Mouse (Mus musculus) lung, adult 2 months (tissue): ENCODE measurements around the gene Pex10.

Experiments used
- CTCF ChIP-seq: fragments of 200-500 bp; IDR thresholded peaks from 2 replicates; pipeline ENCODE4 v1.5.1; 2011; ENCODE audit warnings: mild to moderate bottlenecking, low read length, control low read depth; ENCODE audit not compliant: insufficient read depth
- POLR2A ChIP-seq: fragments of 200-500 bp; IDR thresholded peaks from 2 replicates; pipeline ENCODE4 v1.6.1; 2011; ENCODE audit warnings: low read depth, mild to moderate bottlenecking, control low read depth, low read length, borderline replicate concordance; ENCODE audit errors: extremely low read depth

DNA sequence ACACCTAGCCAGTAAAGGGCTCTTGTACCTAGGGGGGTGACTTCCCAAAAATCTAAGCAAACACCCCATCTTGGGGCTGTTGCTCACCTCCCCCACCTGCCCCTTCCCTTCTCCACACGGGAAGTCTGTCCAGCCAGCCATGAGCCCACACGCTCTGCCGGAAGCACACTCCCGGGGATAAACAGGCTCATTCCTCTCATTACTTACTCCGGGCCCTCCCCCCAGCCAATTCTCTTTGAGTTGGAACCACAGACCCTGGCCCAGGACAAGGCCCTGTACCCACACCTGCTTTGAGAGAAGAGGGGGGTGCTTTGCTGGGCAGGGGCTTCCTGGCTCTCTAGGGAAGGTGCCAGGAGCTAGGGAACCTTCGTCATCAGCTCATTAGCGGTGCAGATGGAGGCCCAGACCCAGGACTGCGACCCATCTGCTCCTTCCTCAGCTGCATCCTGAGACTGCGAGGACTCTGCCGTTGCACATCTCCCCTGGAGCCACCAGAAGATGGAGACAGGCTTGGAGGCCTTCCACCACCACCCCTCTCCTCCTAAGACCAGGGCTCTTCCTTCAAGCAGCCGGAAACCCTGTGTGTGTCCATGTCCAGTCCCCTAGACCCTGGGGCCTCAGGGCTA lies 49.5 kb upstream of the Pex10 start:
- TF ChIP-seq POLR2A: no peak
- no peak for TF ChIP-seq CTCF
